Mouse (Mus musculus): Measurements from ENCODE around the gene Oit3.

Oit3 gene

GRCm38 (mm10) chr10:59441735-59442134 is at the start of gene Oit3:
Oit3 (minus strand) TSS chr10:59441778.
- no peak for DNase-seq

GRCm38 (mm10) chr10:59490920-59491319 is 49.3 kb upstream of the Oit3 start:
- DNase-seq, result peak in 1 of 2 experiments; percentile 50

DNA sequence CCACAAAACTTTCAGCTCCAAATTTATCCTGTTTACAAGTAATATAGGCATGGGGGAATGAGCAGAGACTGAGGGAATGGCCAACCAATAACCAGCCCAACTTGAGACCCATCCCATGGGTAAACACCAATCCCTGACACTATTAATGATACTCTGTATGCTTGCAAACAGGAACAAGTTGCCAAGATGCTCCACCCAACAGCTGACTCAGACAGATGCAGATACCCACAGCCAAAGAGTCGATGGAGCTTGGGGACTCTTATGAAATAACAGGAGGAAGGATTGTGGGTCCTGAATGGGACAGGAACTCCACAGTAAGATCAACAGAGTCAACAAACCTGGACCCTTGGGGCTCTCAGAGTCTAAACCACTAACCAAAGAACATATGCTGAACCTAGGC is 47.8 kb upstream of the Oit3 start:
- DNase-seq, result no peak

GRCm38 (mm10) chr10:59487351-59487750 is 45.8 kb upstream of the Oit3 start:
- no peak for DNase-seq

- no peak for DNase-seq
Observed at GRCm38 (mm10) chr10:59484318-59484717, 42.7 kb upstream of the Oit3 start.

DNA sequence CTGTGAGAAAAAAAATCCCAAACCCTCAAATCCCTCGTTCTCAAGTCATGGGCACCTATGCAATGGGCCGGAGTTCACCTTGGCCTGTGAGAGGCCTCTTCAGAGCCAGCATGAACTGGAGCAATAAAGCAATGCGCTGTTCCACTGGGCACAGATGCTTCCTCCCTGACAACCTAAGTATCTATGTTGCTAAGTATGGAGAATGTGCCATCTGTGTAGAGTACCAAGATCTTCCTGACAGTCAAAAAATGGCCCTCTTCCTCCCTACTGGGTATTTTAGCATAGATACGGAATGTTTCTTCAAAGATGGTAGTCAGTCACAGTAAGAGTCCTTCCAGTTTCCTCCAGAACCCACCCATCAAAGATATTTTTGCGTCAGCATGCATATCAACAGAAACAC is 39.8 kb upstream of the Oit3 start:
- DNase-seq, result no peak

DNA sequence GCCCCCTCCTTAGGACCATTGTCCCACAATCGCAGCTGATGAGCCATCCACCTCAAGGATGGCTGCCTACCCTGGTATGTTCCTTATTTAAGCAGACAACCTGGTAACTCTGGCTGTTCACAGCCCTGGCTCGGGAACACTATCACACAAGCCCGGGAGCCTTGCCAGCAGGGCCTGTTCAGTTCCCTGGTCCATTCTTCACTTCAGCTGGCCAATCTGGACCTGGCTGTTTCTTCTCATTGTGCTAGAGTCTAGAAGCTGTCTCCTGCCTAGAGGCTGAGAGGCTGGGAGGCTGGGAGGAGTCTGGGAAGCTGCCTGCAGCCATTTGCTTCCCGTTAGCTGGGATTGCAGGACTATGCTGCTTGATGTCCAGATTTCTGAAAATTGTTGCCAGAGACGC is 28.9 kb upstream of the Oit3 start:
- DNase-seq, result no peak

GRCm38 (mm10) chr10:59467297-59467696 is 25.7 kb upstream of the Oit3 start:
- DNase-seq, result no peak

- DNase-seq, result no peak
Observed at GRCm38 (mm10) chr10:59466626-59467025, 25.0 kb upstream of the Oit3 start.

GRCm38 (mm10) chr10:59465546-59465945 is 24.0 kb upstream of the Oit3 start:
- DNase-seq, result no peak

GRCm38 (mm10) chr10:59462307-59462706 is 20.7 kb upstream of the Oit3 start:
- DNase-seq, result no peak

DNA sequence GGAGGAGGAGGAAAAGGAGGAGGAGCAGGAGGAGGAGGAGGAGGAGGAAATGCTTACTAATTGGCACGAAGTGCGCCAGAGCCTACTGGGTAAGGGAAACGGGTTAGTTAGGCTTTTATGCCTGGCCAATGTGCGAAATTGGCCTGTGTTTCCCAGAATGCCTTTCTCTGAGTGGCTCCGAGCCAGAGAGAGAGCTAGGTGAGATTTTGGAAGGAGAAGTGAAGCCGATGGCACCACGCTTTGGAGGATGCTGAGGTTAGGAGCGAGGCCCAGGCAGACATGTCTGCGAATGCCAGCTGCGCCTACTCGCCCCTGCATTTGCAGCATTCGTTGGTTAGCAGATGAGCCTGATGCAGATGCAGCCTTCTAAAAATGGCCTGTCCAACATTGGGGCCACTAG is 18.2 kb upstream of the Oit3 start:
- no peak for DNase-seq

GRCm38 (mm10) chr10:59454631-59455030 is 13.1 kb upstream of the Oit3 start:
- no peak for DNase-seq

GRCm38 (mm10) chr10:59451839-59452238 is 10.3 kb upstream of the Oit3 start:
- peak in 1 of 2 experiments; percentile 21 for DNase-seq

GRCm38 (mm10) chr10:59447546-59447945 is 6.0 kb upstream of the Oit3 start:
- no peak for DNase-seq

GRCm38 (mm10) chr10:59446911-59447437 is 5.4 kb upstream of the Oit3 start:
- DNase-seq, result peak; percentile 15 to 39

DNA sequence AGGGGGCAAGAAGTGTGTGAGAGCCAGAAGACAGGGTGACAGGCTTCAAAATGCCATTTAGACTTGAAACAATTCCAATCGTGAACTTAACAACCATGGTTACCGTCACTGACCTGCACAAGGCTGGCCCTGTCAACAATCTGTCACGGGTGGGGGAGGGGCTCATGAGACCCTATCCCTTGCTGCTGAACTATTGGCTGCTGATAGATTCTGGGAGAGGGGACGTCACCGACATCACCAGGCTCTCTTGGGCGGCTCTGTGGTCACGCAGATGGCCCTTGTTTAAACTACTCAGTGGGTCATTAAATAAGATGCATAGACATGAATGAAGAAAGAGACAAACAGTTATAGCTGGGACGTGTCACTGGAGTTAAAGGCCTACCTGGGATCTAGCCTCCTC is 3.1 kb upstream of the Oit3 start:
- DNase-seq, result no peak

GRCm38 (mm10) chr10:59444106-59444505 is 2.5 kb upstream of the Oit3 start:
- DNase-seq, result no peak

- peak; percentile 30 to 45 for DNase-seq
Observed at GRCm38 (mm10) chr10:59443212-59443611, 1.6 kb upstream of the Oit3 start.

DNA sequence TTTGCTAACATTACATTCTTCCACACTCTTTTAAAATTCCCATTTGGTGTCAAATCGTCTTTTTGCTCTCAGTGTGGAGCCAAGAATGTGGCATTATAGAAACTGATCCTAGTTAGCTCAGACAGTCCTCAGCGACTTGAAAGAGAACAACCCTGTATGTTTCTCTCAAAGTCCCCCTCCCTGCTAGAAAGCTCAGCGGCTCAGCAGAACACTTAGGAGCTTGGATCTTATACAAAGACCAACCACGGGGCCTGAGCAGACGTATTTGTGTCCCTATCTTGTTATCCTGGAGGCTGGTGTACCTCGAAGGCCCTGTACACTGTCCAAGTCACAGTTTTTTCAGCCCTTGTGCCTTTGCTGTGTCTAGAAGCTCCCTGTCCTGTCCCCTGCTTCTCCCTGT is 1.4 kb downstream of the Oit3 start:
- no peak for DNase-seq

DNA sequence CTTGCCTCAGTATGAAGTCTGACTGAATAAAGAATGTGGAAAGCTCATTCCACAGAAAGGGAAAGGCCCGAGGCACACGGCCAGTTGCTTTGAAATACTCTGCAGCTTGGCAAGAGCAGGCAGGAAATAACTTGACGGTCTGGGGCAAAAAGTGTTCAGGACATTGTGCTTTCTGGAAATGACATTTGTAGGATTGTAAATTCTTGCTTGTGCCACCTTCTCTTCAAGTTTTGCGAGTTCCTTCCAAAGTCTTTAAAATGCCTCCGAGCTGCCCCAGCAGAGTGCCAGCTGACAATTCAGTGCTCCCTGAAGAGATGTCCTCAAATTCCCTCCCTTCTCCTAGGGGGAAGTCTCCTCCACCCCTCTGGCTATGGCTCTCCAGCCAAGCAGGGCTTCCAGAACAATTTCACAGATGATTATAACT is 2.1 kb downstream of the Oit3 start:
- peak; percentile 59 to 62 for DNase-seq

DNA sequence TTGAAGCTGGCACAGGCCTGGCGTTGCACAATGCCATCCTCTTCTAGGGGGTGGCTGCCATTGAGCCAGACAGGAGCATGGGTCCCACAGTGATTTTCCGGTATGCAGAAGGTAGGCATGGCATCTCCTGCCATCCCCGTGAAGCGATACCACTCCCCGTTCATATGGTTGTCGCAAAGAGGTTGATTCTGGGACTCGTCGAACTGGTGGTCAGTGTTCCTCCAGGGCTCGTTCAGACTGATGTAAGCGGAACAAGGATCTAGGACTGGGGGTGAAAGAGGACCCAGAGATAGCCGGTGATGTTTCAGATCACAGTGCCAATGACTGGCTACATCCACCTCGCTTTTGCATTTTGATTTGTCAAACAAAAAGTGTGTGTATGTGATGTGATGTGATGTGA is 2.9 kb downstream of the Oit3 start:
- no peak for DNase-seq

- no peak for DNase-seq
Observed at GRCm38 (mm10) chr10:59435746-59436145, 5.8 kb downstream of the Oit3 start.

DNA sequence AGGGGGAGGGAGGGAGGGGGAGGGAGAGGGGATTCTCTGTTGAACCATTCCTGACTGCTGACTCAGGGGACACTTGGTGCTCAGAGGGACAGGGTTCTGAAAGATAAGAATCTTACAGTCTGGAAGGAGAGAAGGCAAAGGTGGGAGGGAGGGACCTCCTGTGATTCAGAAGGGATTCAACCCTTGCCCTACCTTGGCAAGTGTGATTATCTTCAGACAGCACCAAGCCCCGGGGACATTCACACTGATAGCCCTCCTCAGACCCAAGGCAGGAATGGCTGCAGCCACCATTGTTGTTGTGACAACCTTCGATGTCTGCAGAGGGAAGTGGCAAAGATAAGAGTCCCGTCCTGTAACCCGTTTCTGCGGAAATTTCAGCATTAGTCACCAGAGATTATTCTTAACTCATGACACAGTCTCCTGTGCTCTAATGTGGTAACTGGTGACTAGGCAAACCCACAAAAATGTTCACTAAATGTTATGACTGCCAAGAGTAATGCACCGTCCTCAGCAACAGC is 10.8 kb downstream of the Oit3 start:
- no peak for DNase-seq

GRCm38 (mm10) chr10:59429448-59430135 is 12.0 kb downstream of the Oit3 start:
- no peak for DNase-seq

Data from kidney, postnatal 4 days (tissue).